ENCODE assay signal across 8 mouse cellular contexts in genomic region chr3:52940832-52941468, GRCm38 (mm10).
DNase-seq lines count a peak whose midpoint lies in the region; ATAC-seq lines count a peak whose summit lies in the region.

No protein-coding gene starts in this region.

- no peak overlapping the region for H3K4me2 ChIP-seq in kidney, embryonic 16.5 days (replicated peaks; ENCODE audit: low read depth, low read length)
- no peak overlapping the region; the same call in 1 of the 2 replicates for H3K4me2 ChIP-seq in kidney, embryonic 14.5 days (replicated peaks; ENCODE audit: low read depth, low read length)
- H3K4me2 ChIP-seq in embryonic facial prominence, embryonic 14.5 days (ENCODE audit: low read depth, low read length): 0 out of 2 replicates have a peak overlapping the region, but pooled peaks have one; percentile 6
- no peak overlapping the region for H3K4me2 ChIP-seq in liver, embryonic 12.5 days

- WGBS in kidney, embryonic 16.5 days: 43% methylated on average over 10 of the region's 10 CpGs
- 52% methylated on average over 10 of the region's 10 CpGs for WGBS in kidney, embryonic 14.5 days
- 20% methylated on average over 10 of the region's 10 CpGs for WGBS in embryonic facial prominence, embryonic 14.5 days
- 67% methylated on average over 10 of the region's 10 CpGs for WGBS in liver, embryonic 12.5 days (ENCODE audit: insufficient replicate concordance)

- H3K9ac ChIP-seq in kidney, embryonic 16.5 days (replicated peaks; ENCODE audit: low read length): no peak overlapping the region
- no peak overlapping the region for H3K9ac ChIP-seq in kidney, embryonic 14.5 days (ENCODE audit: low read depth, low read length)
- H3K9ac ChIP-seq in embryonic facial prominence, embryonic 14.5 days (ENCODE audit: low read depth, low read length): no peak overlapping the region
- H3K9ac ChIP-seq in liver, embryonic 12.5 days: no peak overlapping the region

- H3K27me3 ChIP-seq in kidney, embryonic 16.5 days (ENCODE audit: insufficient read depth, low read length): no peaks in the 10 kb centered on the region
- H3K27me3 ChIP-seq in kidney, embryonic 14.5 days (ENCODE audit: control insufficient read depth, insufficient read depth, low read length): no peaks in the 10 kb centered on the region
- H3K27me3 ChIP-seq in embryonic facial prominence, embryonic 14.5 days (replicated peaks; ENCODE audit: control insufficient read depth, insufficient read depth, low read length): no peaks in the 10 kb centered on the region
- no peaks in the 10 kb centered on the region for H3K27me3 ChIP-seq in liver, embryonic 12.5 days (replicated peaks)

- no peak overlapping the region for H3K4me3 ChIP-seq in kidney, embryonic 16.5 days (ENCODE audit: low read length)
- H3K4me3 ChIP-seq in kidney, embryonic 14.5 days (ENCODE audit: low read length): no peak overlapping the region
- H3K4me3 ChIP-seq in embryonic facial prominence, embryonic 14.5 days (ENCODE audit: low read depth, low read length): no peak overlapping the region
- no peak overlapping the region for H3K4me3 ChIP-seq in liver, embryonic 12.5 days

- peaks cover 5% of the 10 kb centered on the region; the same call in 1 of the 2 replicates for H3K4me1 ChIP-seq in kidney, embryonic 16.5 days (ENCODE audit: insufficient read depth, low read length)
- H3K4me1 ChIP-seq in kidney, embryonic 14.5 days (ENCODE audit: control insufficient read depth, insufficient read depth, low read length): no peaks in the 10 kb centered on the region
- peaks cover 10% of the 10 kb centered on the region; the same call in 1 of the 2 replicates for H3K4me1 ChIP-seq in embryonic facial prominence, embryonic 14.5 days (ENCODE audit: control insufficient read depth, insufficient read depth, low read length)
- no peaks in the 10 kb centered on the region for H3K4me1 ChIP-seq in liver, embryonic 12.5 days

- 0 out of 2 replicates have a peak, but pooled peaks have one; percentile 42 for ATAC-seq in kidney, embryonic 16.5 days (ENCODE audit: low FRiP score, low TSS enrichment)
- ATAC-seq in kidney, embryonic 14.5 days (ENCODE audit: low FRiP score, low TSS enrichment): no peak
- ATAC-seq in embryonic facial prominence, embryonic 14.5 days (ENCODE audit: low read depth): peak; percentile 79
- no peak for ATAC-seq in liver, embryonic 12.5 days

- no peaks in the 10 kb centered on the region for H3K9me3 ChIP-seq in kidney, embryonic 16.5 days (ENCODE audit: low read length)
- no peaks in the 10 kb centered on the region for H3K9me3 ChIP-seq in kidney, embryonic 14.5 days (ENCODE audit: control insufficient read depth, low read length)
- H3K9me3 ChIP-seq in embryonic facial prominence, embryonic 14.5 days (ENCODE audit: control insufficient read depth, low read length): no peaks in the 10 kb centered on the region
- H3K9me3 ChIP-seq in liver, embryonic 12.5 days (replicated peaks): no peaks in the 10 kb centered on the region

- intact Hi-C loops in heart, postnatal 10 days (cut with DNase I): no loop called here

- no peaks in the 10 kb centered on the region for H3K36me3 ChIP-seq in kidney, embryonic 16.5 days (ENCODE audit: insufficient read depth, low read length)
- no peaks in the 10 kb centered on the region for H3K36me3 ChIP-seq in kidney, embryonic 14.5 days (ENCODE audit: control insufficient read depth, insufficient read depth, low read length)
- no peaks in the 10 kb centered on the region for H3K36me3 ChIP-seq in embryonic facial prominence, embryonic 14.5 days (ENCODE audit: control insufficient read depth, insufficient read depth, low read length)
- no peaks in the 10 kb centered on the region for H3K36me3 ChIP-seq in liver, embryonic 12.5 days

- DNase-seq in adrenal gland, postnatal 36 days: peak; percentile 68 to 76
- DNase-seq in embryonic facial prominence, embryonic 14.5 days (ENCODE audit: low spot score): peak; percentile 88
- DNase-seq in heart, postnatal 10 days: peak; percentile 71 to 75
- peak; percentile 73 for DNase-seq in lung, postnatal 36 days
- no peak for DNase-seq in spleen, postnatal 4 days (ENCODE audit: low spot score in 2 of 2)

- 0 out of 2 replicates have a peak overlapping the region, but pooled peaks have one; percentile 31 for H3K27ac ChIP-seq in kidney, embryonic 16.5 days (ENCODE audit: low read length)
- H3K27ac ChIP-seq in kidney, embryonic 14.5 days (ENCODE audit: low read depth, low read length): no peak overlapping the region
- no peak overlapping the region for H3K27ac ChIP-seq in embryonic facial prominence, embryonic 14.5 days (replicated peaks; ENCODE audit: low read depth, low read length)
- no peak overlapping the region for H3K27ac ChIP-seq in liver, embryonic 12.5 days

Comparison
In these comparisons a context has a peak if more than half of its experiments do, and no peak if none do; other contexts are left out.
1. ATAC-seq: peak in kidney, embryonic 16.5 days (single experiment) and embryonic facial prominence, embryonic 14.5 days (single experiment); none in kidney, embryonic 14.5 days (single experiment) and liver, embryonic 12.5 days (single experiment).
2. DNase-seq: peak in adrenal gland, postnatal 36 days (2 of 2), embryonic facial prominence, embryonic 14.5 days (single experiment), heart, postnatal 10 days (2 of 2) and lung, postnatal 36 days (single experiment); none in spleen, postnatal 4 days (0 of 2).